Mouse (Mus musculus): ENCODE results near the gene Dpf2.

DNA sequence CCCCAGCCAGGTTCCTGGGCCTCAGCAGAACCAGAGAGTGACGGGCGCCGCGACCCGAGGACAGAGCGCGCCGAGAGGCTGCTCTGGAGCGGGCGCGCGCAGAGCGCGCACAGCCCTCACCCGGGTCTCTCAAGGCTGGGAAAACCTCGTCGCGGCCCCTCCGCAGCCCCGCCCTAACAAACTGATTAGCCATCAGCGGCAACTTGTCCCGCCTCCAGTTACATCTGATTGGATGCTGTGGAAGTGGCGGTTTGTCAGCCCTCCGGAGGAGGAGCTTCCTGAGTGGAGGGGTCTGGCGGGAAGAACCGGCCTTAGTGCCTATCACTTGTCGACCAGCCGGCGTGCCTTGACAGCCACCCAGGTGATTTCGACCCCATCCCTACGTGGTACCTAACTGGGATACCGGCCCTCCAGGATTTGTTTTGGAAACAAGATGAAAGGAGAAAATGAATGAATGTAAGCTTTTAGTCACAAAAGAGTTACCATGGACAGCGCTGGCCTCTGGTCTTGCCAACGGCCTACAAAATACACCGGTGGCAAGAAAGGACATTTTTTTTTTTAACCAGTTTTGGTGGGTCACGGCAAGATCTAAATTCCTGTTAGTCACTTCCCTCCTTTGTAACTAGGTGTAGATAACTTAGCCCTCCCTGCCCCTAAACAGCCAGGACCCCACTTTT is 18.7 kb downstream of the Dpf2 start, which contains the start of gene Tigd3:
- TF ChIP-seq POLR2A (IDR thresholded peaks at IDR 0.05; ENCODE audit: extremely low read depth, insufficient read depth, low read length): no peak
- TF ChIP-seq CTCF (IDR thresholded peaks at IDR 0.05; ENCODE audit: low read depth, low read length): no peak
